Mouse (Mus musculus) NIH3T3 (cell line): Measurements from ENCODE around the gene Usp18.

Experiments used
- DNase-seq: peaks from one replicate; pipeline ENCODE4 v3.0.0-alpha.2; 2012; ENCODE audit warnings: low read depth

The Usp18 gene

DNA sequence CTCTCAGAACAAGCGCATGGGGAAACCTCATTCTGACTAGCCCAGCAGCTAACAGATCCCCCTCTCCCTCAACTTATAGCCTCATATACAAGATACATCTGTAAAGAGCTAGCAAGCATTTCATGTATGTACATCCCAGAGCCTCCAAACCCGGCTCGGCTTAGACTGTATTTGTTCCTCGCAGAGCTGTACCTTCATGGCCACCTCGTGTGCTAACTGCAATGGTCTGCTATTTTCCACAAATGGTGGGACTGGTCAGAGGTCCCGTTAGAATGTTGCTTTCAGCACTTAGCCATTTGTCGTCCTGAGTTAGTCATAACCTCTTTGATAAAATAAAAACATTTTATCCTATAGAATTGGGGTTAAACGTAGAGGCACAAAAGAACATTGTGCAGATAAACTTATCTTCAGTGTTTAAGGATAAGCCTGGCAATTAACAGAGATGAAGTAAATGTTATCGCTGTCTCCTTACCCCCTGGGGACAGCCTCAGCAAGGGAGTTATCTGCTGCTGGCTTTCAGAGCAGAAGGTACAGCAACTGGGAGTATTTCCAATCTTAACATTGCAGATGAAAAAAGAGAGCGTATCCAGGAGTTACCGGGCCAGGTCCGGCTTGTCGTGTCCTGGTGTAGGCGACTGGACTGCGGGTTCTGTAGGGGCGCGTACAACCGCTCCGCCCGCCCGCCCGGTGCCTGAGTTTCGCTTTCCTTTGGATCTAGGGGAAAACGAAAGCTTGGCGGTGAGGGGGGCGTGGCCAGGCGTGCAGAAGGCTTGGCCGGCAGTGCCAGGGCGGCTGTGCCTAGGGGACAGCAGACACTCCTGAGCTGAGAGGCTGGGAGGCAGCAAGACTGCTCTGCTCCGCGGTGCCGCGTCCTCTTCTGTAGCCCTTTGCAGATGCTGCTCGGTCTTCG, at the start of gene Usp18:
TSS of gene Usp18 (plus strand) at position 780 of the 910 bp plus-strand sequence.
- DNase-seq = peak; percentile 91

- no peak for DNase-seq
Observed at GRCm38 (mm10) chr6:121197807-121198365, 47.8 kb upstream of the Usp18 start.

DNA sequence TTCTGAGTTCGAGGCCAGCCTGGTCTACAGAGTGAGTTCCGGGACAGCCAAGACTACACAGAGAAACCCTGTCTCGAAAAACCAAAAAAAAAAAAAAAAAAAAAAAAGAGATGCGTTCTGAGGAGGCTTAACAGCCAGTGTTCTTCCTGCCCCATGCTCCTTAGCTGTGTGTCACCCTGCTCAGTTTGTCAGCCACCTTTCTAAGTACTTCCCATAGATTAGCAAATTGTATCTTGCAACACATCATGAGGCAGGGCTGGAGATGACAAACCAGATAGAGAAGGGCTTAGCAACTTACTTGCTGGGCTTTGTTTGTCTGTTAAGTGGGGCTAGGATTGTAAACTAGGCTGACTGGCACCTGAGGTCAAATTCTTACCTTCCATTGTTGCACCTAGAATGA, 45.2 kb upstream of the Usp18 start:
- no peak for DNase-seq

GRCm38 (mm10) chr6:121202026-121202425, 43.7 kb upstream of the Usp18 start:
- no peak for DNase-seq

GRCm38 (mm10) chr6:121206481-121206880, 39.2 kb upstream of the Usp18 start:
- no peak for DNase-seq

DNA sequence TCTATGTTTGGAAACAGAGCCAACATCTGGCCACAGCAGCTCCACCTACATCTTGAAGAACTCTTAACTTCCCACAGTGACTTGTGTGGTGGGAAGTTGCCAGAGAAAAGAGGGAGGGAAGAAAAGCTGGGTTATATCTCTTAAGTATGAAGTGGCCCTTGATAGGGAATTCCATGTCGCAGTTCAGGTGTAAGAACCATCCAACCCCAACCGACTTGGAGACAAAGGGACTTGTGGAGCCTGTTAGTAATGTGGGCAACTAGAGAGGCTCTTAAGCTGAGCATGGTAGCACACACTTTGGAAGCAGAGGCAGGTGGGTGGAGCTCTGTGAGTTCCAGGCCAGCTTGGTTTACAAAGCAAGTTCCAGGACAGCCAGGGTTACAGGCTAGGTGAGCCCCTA, 36.1 kb upstream of the Usp18 start:
- no peak for DNase-seq

- no peak for DNase-seq
Observed at GRCm38 (mm10) chr6:121210149-121210925, 35.4 kb upstream of the Usp18 start, which contains the start of gene Tuba8. Gene Tuba8 (plus strand): TSS chr6:121210696.

- no peak for DNase-seq
Observed at GRCm38 (mm10) chr6:121210926-121211289, 34.8 kb upstream of the Usp18 start.

DNA sequence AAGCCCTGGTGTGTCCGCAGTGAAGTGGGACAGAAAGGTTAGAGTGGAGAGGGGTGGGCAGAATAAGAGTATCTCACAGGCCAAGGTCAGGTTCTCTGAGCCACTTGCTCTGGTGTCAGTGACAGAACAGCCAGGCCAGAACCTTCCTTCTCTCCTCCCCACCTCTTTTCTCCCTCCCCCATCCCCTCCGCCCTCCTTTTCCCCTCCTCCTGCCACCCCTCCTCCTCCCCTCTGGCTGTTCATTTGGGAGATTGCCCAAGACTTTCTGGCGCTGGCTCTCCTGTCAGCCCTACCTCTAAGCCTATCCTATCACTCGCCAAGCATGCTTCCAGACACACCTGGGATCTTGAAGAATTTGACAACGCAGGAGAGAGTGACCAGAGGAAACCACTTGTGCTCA, 34.0 kb upstream of the Usp18 start:
- DNase-seq = peak; percentile 34

GRCm38 (mm10) chr6:121212988-121213387, 32.7 kb upstream of the Usp18 start:
- DNase-seq = peak; percentile 41

- no peak for DNase-seq
Observed at GRCm38 (mm10) chr6:121214221-121214620, 31.5 kb upstream of the Usp18 start.

DNA sequence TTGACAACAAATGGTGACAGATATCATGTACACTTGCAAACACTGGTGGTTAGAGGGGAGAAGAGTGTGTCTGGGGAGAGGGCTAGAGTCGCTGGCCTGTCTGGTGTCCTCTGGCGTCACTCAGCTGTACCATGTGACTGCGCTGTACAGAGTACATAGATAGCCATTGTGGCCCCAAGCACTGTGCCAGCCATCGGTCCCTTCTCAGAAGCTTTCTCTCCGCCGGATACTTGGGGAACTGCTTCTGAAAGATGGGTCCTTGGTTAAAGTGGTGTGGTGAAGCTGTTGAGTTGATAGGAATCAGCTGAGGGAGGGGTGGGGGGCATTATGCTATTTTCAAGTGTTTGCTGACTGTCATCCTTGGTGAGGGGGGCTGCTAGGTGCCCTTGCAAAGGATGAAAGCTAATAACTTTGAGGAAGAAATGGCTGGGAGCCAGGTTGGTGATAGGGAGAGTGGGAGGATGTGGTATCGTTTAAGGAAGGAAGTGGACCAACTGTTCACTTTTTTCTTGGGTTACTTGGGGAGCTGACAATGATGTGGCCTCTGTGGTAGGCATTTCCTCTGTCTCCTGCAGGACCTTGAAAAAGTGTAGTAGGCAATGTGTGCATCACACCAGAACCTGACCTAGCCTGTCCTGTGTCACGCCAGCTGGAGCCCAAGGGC, 30.9 kb upstream of the Usp18 start:
- DNase-seq = no peak

DNA sequence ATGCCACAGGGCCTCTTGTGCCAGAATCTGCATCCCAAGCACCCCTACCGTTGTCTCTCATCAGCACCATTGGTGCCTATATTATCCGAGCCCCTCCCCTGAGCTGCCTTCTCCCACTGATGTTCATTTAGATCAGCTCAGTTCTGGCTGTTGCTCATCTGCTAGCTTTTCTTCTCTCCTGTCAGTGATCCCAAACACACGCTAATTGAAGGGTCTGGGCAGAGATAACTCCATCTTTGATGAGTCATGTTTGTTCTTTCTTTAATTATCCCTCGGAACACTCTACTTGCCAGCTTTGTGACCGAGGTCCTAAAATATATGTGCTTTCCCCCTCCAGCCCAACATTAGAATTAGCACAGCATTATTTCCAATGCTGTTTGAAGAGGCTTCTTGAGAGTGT, 30.4 kb upstream of the Usp18 start:
- no peak for DNase-seq

DNA sequence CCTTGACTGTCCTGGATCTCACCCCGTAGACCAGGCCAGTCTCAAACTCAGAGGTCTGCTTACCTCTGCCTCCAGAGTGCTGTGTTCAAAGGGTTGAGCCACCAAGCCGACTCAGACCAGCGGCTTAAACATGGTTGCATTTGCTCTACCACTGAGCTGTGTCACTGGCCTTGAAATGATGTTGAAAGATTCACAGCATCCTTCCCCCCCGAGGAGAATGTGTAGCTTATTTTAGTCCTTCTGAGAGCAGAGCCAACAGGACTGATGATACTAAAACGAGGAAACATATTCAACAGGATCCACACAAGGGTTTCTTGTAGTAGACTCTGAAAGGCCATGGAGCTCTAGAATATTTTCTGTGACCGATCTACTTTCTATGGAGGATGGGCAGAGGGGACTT, 29.8 kb upstream of the Usp18 start:
- DNase-seq = no peak

- no peak for DNase-seq
Observed at GRCm38 (mm10) chr6:121216589-121217255, 29.0 kb upstream of the Usp18 start.

- DNase-seq = no peak
Observed at GRCm38 (mm10) chr6:121218002-121218401, 27.7 kb upstream of the Usp18 start.

DNA sequence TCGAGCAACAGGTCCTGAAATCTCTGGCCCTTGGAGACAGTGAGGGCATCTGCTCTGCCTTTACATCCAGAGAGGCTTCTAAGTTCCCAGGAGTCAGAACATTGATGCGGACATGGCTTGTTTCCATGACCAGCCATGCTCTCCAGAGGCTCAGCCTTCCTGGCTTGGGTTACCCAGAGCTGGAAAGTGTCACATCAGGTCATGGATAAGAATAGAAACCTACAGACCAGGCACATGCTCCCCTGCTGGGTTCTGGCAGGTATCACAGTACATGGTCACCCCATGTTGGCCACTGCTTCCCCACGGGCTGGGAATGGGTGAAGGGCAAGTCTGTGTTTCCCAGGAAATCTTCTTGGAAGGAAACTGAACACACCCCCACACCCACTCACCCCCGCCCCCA, 26.3 kb upstream of the Usp18 start:
- no peak for DNase-seq

DNA sequence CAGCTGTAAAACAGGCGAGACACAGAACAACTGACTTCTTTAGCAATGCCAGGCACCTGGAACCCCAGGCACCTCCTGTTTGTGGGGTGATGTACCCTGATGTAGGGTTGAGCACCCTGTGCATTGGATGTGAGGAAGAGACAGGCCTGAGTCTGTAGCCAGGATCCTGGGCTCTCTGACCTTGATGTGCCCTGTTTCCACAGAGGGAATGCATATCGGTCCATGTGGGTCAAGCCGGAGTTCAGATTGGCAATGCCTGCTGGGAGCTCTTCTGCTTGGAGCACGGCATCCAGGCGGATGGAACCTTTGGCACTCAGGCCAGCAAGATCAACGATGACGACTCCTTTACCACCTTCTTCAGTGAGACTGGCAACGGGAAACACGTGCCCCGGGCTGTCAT, 25.5 kb upstream of the Usp18 start:
- no peak for DNase-seq

- DNase-seq = no peak
Observed at GRCm38 (mm10) chr6:121221876-121222597, 23.7 kb upstream of the Usp18 start.

DNA sequence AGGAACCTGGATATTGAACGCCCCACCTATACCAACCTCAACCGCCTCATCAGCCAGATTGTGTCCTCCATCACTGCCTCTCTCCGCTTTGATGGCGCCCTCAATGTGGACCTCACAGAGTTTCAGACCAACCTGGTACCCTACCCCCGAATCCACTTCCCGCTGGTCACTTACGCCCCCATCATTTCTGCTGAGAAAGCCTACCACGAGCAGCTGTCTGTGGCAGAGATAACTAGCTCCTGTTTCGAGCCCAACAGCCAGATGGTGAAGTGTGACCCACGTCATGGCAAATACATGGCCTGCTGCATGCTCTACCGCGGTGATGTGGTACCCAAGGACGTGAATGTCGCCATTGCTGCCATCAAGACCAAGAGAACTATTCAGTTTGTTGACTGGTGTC, 22.7 kb upstream of the Usp18 start:
- no peak for DNase-seq

DNA sequence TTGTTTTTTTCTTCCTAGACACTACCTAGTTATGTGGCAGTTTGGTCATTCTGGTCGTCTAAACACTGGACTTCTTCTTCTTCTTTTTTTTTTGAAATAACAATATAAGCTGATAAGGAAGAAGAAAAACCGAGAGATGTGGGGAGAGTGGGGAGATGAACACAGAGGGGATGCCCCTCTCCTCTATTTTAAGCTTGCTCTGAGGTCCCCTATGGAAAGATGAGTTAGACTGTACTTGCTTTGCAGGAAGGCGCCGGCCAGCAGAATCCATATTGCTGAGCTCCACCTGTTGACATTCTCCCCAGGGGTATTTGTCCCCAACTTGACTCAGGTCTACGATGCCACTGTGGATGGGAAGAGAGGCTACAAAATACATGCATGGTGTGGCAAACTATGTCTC, 21.6 kb upstream of the Usp18 start:
- no peak for DNase-seq
